Mouse (Mus musculus) limb, embryonic 14.5 days (tissue): ENCODE results near the gene Ddx23. TPM values are rescaled to one million over a fixed set of nuclear protein-coding genes. Genes with fewer than 3 reads are reported as not detected.

Experiments used
- ATAC-seq: fragments of 200-750 bp; cut with Nextera tagmentation; 2 replicates; pipeline ENCODE4 v1.8.0; 2017; ENCODE audit warnings: low read depth, moderate number of reproducible peaks, moderate TSS enrichment; ENCODE audit not compliant: low FRiP score
- DNase-seq: peaks from one replicate; pipeline ENCODE4 v3.0.0-alpha.2; 2015; ENCODE audit warnings: low spot score
- H3K27ac ChIP-seq: fragments of 300-500 bp; sonication (generic); replicated peaks from 2 replicates; pipeline ENCODE4 v1.5.1; 2014; ENCODE audit warnings: low read depth, mild to moderate bottlenecking, low read length, moderate library complexity, mixed read lengths
- H3K27me3 ChIP-seq: fragments of 300-500 bp; sonication (generic); 2 replicates; pipeline ENCODE4 v1.6.1; 2014; ENCODE audit warnings: low read length, mixed read lengths; ENCODE audit not compliant: control insufficient read depth, insufficient read depth
- H3K36me3 ChIP-seq: fragments of 300-500 bp; sonication (generic); 2 replicates; pipeline ENCODE4 v1.6.1; 2014; ENCODE audit warnings: mild to moderate bottlenecking, low read length, moderate library complexity, mixed read lengths; ENCODE audit not compliant: control insufficient read depth, insufficient read depth
- H3K4me1 ChIP-seq: fragments of 300-500 bp; sonication (generic); 2 replicates; pipeline ENCODE4 v1.6.1; 2014; ENCODE audit warnings: antibody characterized with exemption, low read length, mixed read lengths; ENCODE audit not compliant: control insufficient read depth, insufficient read depth
- H3K4me2 ChIP-seq: fragments of 300-500 bp; sonication (generic); replicated peaks from 2 replicates; pipeline ENCODE4 v1.6.1; 2014; ENCODE audit warnings: low read depth, mild to moderate bottlenecking, low read length, moderate library complexity; ENCODE audit not compliant: severe bottlenecking
- H3K4me3 ChIP-seq: fragments of 300-500 bp; sonication (generic); replicated peaks from 2 replicates; pipeline ENCODE4 v1.5.1; 2014; ENCODE audit warnings: low read length
- H3K9ac ChIP-seq: fragments of 300-500 bp; sonication (generic); 2 replicates; pipeline ENCODE4 v1.6.1; 2014; ENCODE audit warnings: mild to moderate bottlenecking, low read depth, low read length, moderate library complexity; ENCODE audit not compliant: severe bottlenecking
- H3K9me3 ChIP-seq: fragments of 300-500 bp; sonication (generic); 2 replicates; pipeline ENCODE4 v1.6.1; 2016; ENCODE audit warnings: low read length; ENCODE audit not compliant: control insufficient read depth
- POLR2A ChIP-seq: fragments of 200-500 bp; IDR thresholded peaks from 2 replicates; pipeline ENCODE4 v1.8.0; 2012; ENCODE audit warnings: inconsistent platforms, mild to moderate bottlenecking, moderate library complexity, borderline replicate concordance; ENCODE audit not compliant: insufficient read depth, insufficient read length; ENCODE audit errors: extremely low read depth
- WGBS: fragments of 180-500 bp; shearing (Covaris S2); extraction: QIAGEN DNeasy Blood & Tissue Kit; methylation state at CpG from one replicate; pipeline ENCODE4 v1.1.7; 2014; 5-methylcytosine and 5-hydroxymethylcytosine counted together
- polyA plus RNA-seq, 2 experiments: library from polyadenylated mRNA; depleted of rRNA in 1 of 2; stranded (reverse) in 1 of 2; unstranded in 1 of 2; fragments of >200 nt; fragmentation: Nextera tagmentation in 1 of 2; extraction: Ambion mirVana in 1 of 2; gene quantifications; 2 replicates each; pipeline versions ENCODE4 v1.2.1 to v1.2.3; 2012 to 2014

The Ddx23 gene
- polyA plus RNA-seq, 2 experiments = 22.6 to 54.0 TPM

DNA sequence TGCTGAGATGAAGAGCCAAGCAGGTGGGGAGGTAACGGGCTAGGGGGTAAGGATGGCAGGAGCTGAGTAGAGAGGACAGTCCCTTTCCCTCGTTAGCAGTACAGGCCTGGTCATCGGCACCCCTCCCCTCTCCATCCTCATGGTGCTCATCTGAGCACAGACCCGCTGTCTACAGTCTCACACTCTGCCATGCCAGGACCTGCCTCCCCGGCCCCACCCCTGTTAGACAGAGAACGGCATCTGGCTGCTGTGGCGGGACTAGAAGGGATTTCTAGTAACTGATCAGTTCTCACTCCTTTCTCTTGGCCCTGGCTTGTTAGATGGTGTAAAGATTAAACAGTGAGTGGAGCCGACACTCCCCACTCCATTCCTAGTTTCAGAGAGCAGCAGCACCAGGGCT, 16.0 kb downstream of the Ddx23 start:
- Histone ChIP-seq H3K9ac (no peak overlapping the region), H3K4me2 (no peak overlapping the region), H3K36me3 (peaks cover 96% of the 10 kb centered on the region), H3K27me3 (no peaks in the 10 kb centered on the region), H3K4me3 (no peak overlapping the region), H3K4me1 (no peaks in the 10 kb centered on the region), H3K27ac (no peak overlapping the region), H3K9me3 (no peaks in the 10 kb centered on the region)
- no peak for TF ChIP-seq POLR2A
- 81% methylated on average over 6 of the region's 8 CpGs for WGBS
- ATAC-seq = no peak
- no peak for DNase-seq

GRCm38 (mm10) chr15:98645057-98646026, 17.4 kb downstream of the Ddx23 start:
- WGBS = 89% methylated on average over 24 of the region's 24 CpGs
- peaks cover 96% of the 10 kb centered on the region for H3K36me3 ChIP-seq

DNA sequence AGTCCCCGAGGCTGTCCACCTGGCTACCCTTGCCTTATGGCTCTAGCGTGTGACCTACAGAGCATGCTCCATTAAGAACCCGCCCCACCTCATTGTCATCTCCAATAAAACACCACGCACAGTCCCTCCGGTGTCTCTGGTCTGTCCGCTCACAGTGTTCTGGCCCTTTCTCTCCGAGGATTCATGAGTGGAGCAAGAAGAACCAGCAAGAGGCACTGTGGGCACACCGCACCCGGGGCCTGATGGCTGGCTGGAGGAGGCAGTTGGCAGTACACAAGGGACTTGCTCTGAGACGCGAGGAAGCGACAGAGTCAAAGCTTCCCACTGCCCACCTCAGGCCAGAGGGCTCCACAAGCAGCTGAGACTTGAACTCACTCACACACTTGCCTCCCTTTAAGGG, 18.3 kb downstream of the Ddx23 start:
- 85% methylated on average over 12 of the region's 12 CpGs for WGBS
- ATAC-seq (no peak), DNase-seq (no peak)
- Histone ChIP-seq H3K27me3 (no peaks in the 10 kb centered on the region), H3K4me2 (no peak overlapping the region), H3K9ac (no peak overlapping the region), H3K4me1 (no peaks in the 10 kb centered on the region), H3K4me3 (no peak overlapping the region), H3K9me3 (no peaks in the 10 kb centered on the region), H3K36me3 (peaks cover 96% of the 10 kb centered on the region), H3K27ac (no peak overlapping the region)
- TF ChIP-seq POLR2A = no peak

More at GRCm38 (mm10) chr15:98645057-98646026, 17.4 kb downstream of the Ddx23 start:
- Histone ChIP-seq H3K4me3 (no peak overlapping the region), H3K4me1 (no peaks in the 10 kb centered on the region), H3K9ac (no peak overlapping the region), H3K27me3 (no peaks in the 10 kb centered on the region), H3K4me2 (no peak overlapping the region), H3K9me3 (no peaks in the 10 kb centered on the region), H3K27ac (no peak overlapping the region)
- DNase-seq (no peak), ATAC-seq (no peak)
- TF ChIP-seq POLR2A = no peak

DNA sequence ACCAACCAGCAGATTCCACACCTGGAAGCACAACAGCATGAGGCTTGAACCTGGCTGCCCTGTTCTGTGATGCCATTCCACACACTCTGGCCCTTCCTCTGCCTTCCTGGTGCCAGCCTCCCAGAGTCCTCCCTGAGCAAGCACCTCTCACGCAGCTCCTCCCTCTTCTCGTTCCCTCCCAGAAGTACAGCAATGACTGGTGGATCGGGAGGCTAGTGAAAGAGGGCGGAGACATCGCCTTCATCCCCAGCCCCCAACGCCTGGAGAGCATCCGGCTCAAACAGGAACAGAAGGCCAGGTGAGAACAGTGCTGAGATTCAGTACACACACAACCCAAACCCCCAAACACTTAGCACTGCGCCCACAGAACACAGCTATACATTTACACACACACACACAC, 22.5 kb downstream of the Ddx23 start:
- no peak for TF ChIP-seq POLR2A
- H3K4me3 ChIP-seq = no peak overlapping the region
- no peak overlapping the region for H3K4me2 ChIP-seq
- ATAC-seq (no peak), DNase-seq (no peak)
- H3K4me1 ChIP-seq = peaks cover 11% of the 10 kb centered on the region
- H3K9ac ChIP-seq = no peak overlapping the region
- H3K36me3 ChIP-seq = peaks cover 58% of the 10 kb centered on the region
- H3K9me3 ChIP-seq = no peaks in the 10 kb centered on the region
- no peak overlapping the region for H3K27ac ChIP-seq
- no peaks in the 10 kb centered on the region; the same call in 1 of the 2 replicates for H3K27me3 ChIP-seq
- WGBS = 27% methylated on average over 8 of the region's 8 CpGs

GRCm38 (mm10) chr15:98637155-98637554, 25.5 kb downstream of the Ddx23 start:
- WGBS = 48% methylated on average over 3 of the region's 3 CpGs

More at GRCm38 (mm10) chr15:98637155-98637554, 25.5 kb downstream of the Ddx23 start:
- Histone ChIP-seq H3K27me3 (no peaks in the 10 kb centered on the region; the same call in none of the 2 replicates), H3K4me3 (no peak overlapping the region), H3K36me3 (peaks cover 31% of the 10 kb centered on the region), H3K27ac (no peak overlapping the region), H3K4me1 (peaks cover 18% of the 10 kb centered on the region), H3K4me2 (no peak overlapping the region), H3K9me3 (no peaks in the 10 kb centered on the region), H3K9ac (no peak overlapping the region)
- TF ChIP-seq POLR2A = no peak
- ATAC-seq (no peak), DNase-seq (no peak)
